Mouse (Mus musculus): Measurements from ENCODE around the gene Maff.

The Maff gene

DNA sequence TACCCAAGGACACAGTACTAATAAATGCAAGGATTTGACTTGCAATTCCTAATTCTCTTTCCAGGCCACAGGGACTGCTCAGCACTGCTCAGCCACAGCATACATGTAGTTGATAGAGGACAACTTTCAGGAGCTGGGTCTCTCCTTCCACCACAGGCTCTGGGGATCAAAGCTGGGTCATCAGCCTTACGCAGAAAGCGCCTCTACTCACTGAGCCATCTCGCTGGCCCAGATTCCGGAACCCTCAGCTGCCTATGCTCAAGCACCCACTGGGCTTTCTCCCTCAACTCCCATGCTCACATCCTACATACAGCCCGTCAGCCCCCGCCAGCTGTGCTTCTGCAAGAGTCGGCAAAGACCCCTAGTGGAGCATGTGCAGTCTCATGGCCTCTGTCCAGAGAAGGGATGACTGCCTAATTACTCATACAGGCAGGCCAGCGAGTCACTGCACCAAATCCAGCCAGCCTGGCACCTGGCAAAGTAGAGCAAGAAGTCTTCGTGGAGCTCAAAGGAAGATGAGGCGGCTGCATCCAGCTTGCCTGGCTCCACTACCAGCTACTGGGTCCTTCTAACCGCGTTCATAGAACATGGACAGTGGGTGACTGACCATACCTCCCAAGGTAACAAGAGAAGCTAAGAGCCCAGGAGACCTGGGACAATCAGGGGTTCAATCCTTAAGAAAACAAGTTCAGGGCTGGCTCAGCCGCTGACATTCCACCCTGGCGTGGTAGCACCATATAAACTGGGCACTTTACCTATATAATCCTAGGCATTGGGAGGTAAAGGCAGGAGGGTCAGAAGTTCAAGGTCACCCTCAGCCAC lies 53.0 kb downstream of the Maff start:
- no peak for DNase-seq

GRCm38 (mm10) chr15:79400134-79400974 lies 53.9 kb downstream of the Maff start:
- DNase-seq = no peak

GRCm38 (mm10) chr15:79400975-79401365 lies 54.5 kb downstream of the Maff start:
- DNase-seq = no peak

DNA sequence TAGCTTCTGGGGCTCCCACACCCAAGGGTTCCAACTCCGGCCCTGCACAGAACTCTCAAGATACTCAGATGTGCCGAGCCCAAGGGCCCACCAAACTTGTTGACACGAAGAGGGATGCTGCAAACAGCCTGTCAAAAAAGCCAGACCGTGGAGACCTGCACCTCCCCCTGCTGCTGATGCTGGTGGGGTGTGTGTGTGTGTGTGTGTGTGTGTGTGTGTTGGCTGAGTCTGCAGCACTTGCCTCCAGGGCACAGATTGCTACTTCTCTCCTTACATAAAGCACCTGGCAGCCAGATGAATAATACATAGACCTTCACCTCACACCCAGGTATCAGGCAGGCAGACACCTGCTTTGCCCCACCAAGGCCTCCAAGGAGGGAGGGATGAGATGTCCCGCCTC lies 55.8 kb downstream of the Maff start:
- DNase-seq = no peak

DNA sequence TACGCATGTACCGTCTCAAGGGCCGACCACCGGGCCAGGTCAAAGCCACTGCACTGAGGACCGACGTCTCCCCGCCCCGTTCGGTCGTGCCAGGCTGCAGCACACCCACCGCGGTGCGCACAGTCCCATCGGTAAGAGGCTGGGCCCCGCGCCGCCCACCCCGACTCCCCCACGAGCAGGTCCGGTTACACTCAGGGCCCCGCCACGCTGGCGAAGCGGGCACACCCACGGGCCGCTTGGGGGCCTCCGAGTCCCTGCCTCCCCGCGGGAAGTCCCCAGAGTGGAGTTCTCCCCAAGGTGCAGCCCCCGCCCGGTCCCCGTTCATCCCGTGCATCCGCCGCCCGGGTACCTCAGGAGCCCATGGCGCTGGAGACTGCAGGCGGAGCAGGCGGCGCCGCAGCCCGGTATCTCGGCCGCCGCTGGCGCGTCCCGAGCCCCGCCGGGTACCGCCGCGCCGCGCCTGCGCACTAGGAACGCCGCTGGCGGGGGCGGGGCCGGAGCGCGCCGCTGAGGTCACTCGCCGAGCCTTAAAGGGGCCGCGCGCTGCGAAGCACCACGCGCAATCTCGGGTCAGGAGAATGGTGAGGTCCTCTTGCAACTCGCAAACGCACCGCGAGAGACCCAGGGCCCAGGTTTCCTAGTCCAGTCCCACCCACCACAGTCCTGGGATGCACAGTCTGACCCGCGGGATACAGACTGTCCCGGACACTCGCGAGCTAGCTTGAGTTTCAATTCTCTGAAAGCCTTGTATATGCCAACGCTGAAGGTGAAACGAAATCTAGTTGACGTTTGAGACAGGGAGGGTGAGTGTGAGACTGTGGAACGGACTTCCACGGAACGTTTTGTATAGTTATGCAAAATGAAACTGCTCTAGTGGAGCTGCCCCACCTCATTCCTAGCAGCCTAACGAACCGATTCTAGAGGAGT lies 56.7 kb downstream of the Maff start, which contains the start of gene Tmem184b:
Tmem184b (minus strand) TSS at position 734 of the 927 bp plus-strand sequence.
- peak; percentile 91 for DNase-seq

DNA sequence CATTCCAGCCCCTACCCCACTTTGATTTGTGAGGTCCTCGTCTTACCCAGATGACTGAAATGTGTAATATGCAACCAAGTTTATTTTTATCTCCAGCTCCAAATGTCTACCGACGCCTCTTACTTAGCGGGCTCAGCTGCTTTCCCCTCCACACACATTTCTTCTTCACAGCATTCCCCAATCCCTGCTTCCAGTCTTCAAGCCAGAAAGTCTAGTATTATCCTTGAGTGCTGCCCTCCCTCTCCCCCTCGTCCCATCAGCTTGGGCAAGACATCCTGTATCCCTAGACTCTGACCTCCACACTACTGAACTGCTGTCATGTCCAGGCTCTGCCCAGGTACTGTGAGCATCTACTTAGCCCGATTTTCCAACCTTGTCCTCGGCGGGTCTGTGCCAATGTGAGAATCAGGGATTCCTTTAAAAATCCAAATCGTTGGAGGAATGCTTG lies 57.4 kb downstream of the Maff start:
- DNase-seq = no peak

GRCm38 (mm10) chr15:79404277-79404676 lies 57.9 kb downstream of the Maff start:
- no peak for DNase-seq

GRCm38 (mm10) chr15:79406564-79406963 lies 60.1 kb downstream of the Maff start:
- DNase-seq = peak; percentile 47
